Mouse (Mus musculus) stomach, postnatal 0 days (tissue): ENCODE results near the gene Olfr1048. TPM values are rescaled to one million over a fixed set of nuclear protein-coding genes. Genes with fewer than 3 reads are reported as not detected.

ENCODE experiments used
- ATAC-seq: fragments of 200-750 bp; cut with Nextera tagmentation; 2 replicates; pipeline ENCODE4 v1.8.0; 2017; ENCODE audit not compliant: low FRiP score, low TSS enrichment
- DNase-seq: peaks from one replicate; pipeline ENCODE4 v3.0.0-alpha.2; 2016; ENCODE audit warnings: low spot score
- H3K27ac ChIP-seq: fragments of 300-500 bp; sonication (generic); replicated peaks from 2 replicates; pipeline ENCODE4 v1.5.1; 2014; ENCODE audit warnings: mild to moderate bottlenecking, control low read depth
- H3K27me3 ChIP-seq: fragments of 300-500 bp; sonication (generic); 2 replicates; pipeline ENCODE4 v1.6.1; 2014; ENCODE audit warnings: low read length; ENCODE audit not compliant: control insufficient read depth, insufficient read depth
- H3K36me3 ChIP-seq: fragments of 300-500 bp; sonication (generic); 2 replicates; pipeline ENCODE4 v1.6.1; 2014; ENCODE audit warnings: low read length, mixed read lengths; ENCODE audit not compliant: control insufficient read depth, insufficient read depth
- H3K4me1 ChIP-seq: fragments of 300-500 bp; sonication (generic); replicated peaks from 2 replicates; pipeline ENCODE4 v1.6.1; 2014; ENCODE audit warnings: antibody characterized with exemption; ENCODE audit not compliant: control insufficient read depth, insufficient read depth
- H3K4me2 ChIP-seq: fragments of 300-500 bp; sonication (generic); replicated peaks from 2 replicates; pipeline ENCODE4 v1.6.1; 2014; ENCODE audit warnings: low read depth, mild to moderate bottlenecking, control low read depth, moderate library complexity
- H3K4me3 ChIP-seq: fragments of 300-500 bp; sonication (generic); 2 replicates; pipeline ENCODE4 v1.5.1; 2014; ENCODE audit warnings: low read depth, low read length, control low read depth
- H3K9ac ChIP-seq: fragments of 300-500 bp; sonication (generic); 2 replicates; pipeline ENCODE4 v1.6.1; 2014; ENCODE audit warnings: mild to moderate bottlenecking, low read length, control low read depth, mixed read lengths
- H3K9me3 ChIP-seq: fragments of 300-500 bp; sonication (generic); 2 replicates; pipeline ENCODE4 v1.6.1; 2016; ENCODE audit warnings: low read length; ENCODE audit not compliant: control insufficient read depth
- CTCF ChIP-seq: IDR thresholded peaks from 2 replicates; pipeline ENCODE4 v1.5.1; 2016; ENCODE audit warnings: antibody characterized with exemption, low read depth, mild to moderate bottlenecking, moderate library complexity
- EP300 ChIP-seq: optimal IDR thresholded peaks from 2 replicates; pipeline ENCODE3; 2016; ENCODE audit warnings: antibody characterized with exemption
- WGBS: fragments of 180-500 bp; shearing (Covaris S2); extraction: QIAGEN DNeasy Blood & Tissue Kit; methylation state at CpG from one replicate; pipeline ENCODE4 v1.1.7; 2014; 5-methylcytosine and 5-hydroxymethylcytosine counted together
- polyA plus RNA-seq: library from polyadenylated mRNA; unstranded; fragments of >200 nt; fragmentation: Nextera tagmentation; extraction: Ambion mirVana; gene quantifications from 2 replicates; pipeline ENCODE4 v1.2.1, GENCODE M21; 2015

The Olfr1048 gene
- polyA plus RNA-seq, 1 experiment from 2014 or later = not detected

- H3K4me3 ChIP-seq = no peak overlapping the region
- H3K4me2 ChIP-seq = no peak overlapping the region
- TF ChIP-seq EP300 (no peak), CTCF (no peak)
- no peak overlapping the region for H3K27ac ChIP-seq
- H3K4me1 ChIP-seq = no peaks in the 10 kb centered on the region
- H3K36me3 ChIP-seq = no peaks in the 10 kb centered on the region
- ATAC-seq = no peak
- no peak overlapping the region for H3K9ac ChIP-seq
- 41% methylated on average over 1 of the region's 1 CpGs for WGBS
- DNase-seq = no peak
- no peaks in the 10 kb centered on the region for H3K9me3 ChIP-seq
- no peaks in the 10 kb centered on the region for H3K27me3 ChIP-seq
Observed at GRCm38 (mm10) chr2:86195863-86196262, 44.2 kb downstream of the Olfr1048 start.

DNA sequence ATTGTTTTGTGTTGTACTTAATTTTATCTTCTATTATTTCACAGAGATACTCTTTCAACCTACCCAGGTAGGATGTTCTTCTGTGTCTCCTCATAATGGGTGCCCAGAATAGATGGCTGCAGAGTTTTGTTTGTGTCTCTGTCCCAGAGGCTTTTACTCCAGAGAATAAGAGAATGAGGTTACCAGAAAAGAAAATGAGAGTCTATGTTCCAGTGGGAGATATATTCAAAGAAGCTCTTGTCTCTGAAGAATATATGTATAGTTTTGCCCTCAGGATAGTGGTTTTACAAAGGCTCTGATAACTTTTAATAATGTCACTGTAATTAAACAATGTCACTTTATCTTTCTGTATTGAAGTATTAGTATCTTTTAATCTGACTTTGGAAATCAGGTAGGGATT lies 54.5 kb downstream of the Olfr1048 start, which contains the start of gene Olfr52:
Gene Olfr52 (minus strand): TSS at position 101 of the 400 bp plus-strand sequence.
- TF ChIP-seq CTCF = no peak
- DNase-seq (no peak), ATAC-seq (no peak)
- no peaks in the 10 kb centered on the region for H3K36me3 ChIP-seq
- H3K27me3 ChIP-seq = no peaks in the 10 kb centered on the region
- H3K4me1 ChIP-seq = no peaks in the 10 kb centered on the region
- no peak within 1 kb of the TSS for H3K9ac ChIP-seq
- no peak within 1 kb of the TSS for H3K4me2 ChIP-seq
- no peak within 1 kb of the TSS for H3K27ac ChIP-seq
- no peak within 1 kb of the TSS for H3K4me3 ChIP-seq
- H3K9me3 ChIP-seq = no peaks in the 10 kb centered on the region

Other genes starting within 250 kb of the Olfr1048 start
- not detected in 2 replicates for gene Olfr1031, start 250.0 kb downstream of the Olfr1048 start, polyA plus RNA-seq
- gene Olfr1032, start 234.7 kb downstream of the Olfr1048 start, polyA plus RNA-seq = not detected in 2 replicates
- 1.9 and 2.5 TPM in 2 replicates for gene Olfr1033, start 219.7 kb downstream of the Olfr1048 start, polyA plus RNA-seq
- gene Olfr1034, start 194.4 kb downstream of the Olfr1048 start, polyA plus RNA-seq = 0.01 and 0.02 TPM in 2 replicates
- not detected in 2 replicates for gene Olfr1036, start 166.3 kb downstream of the Olfr1048 start, polyA plus RNA-seq
- not detected in 2 replicates for gene Olfr1037, start 152.9 kb downstream of the Olfr1048 start, polyA plus RNA-seq
- gene Olfr1039, start 104.4 kb downstream of the Olfr1048 start, polyA plus RNA-seq = not detected in 2 replicates
- not detected in 2 replicates for gene Olfr1040, start 93.6 kb downstream of the Olfr1048 start, polyA plus RNA-seq
- gene Olfr1042, start 78.5 kb downstream of the Olfr1048 start, polyA plus RNA-seq = 0.01 TPM in 1 of 2 replicates, not detected in the other
- not detected in 2 replicates for gene Olfr1043, start 72.8 kb downstream of the Olfr1048 start, polyA plus RNA-seq
- not detected in 2 replicates for gene Olfr1044, start 62.5 kb downstream of the Olfr1048 start, polyA plus RNA-seq
- 0.05 TPM in 1 of 2 replicates, not detected in the other for gene Olfr52, start 54.6 kb downstream of the Olfr1048 start, polyA plus RNA-seq
- not detected in 2 replicates for gene Olfr1045, start 37.3 kb downstream of the Olfr1048 start, polyA plus RNA-seq
- not detected in 2 replicates for gene Olfr1046, start 21.0 kb downstream of the Olfr1048 start, polyA plus RNA-seq
- gene Olfr1047, start 8.9 kb downstream of the Olfr1048 start, polyA plus RNA-seq = not detected in 2 replicates
- not detected in 2 replicates for gene Olfr1049, start 18.0 kb upstream of the Olfr1048 start, polyA plus RNA-seq
- not detected in 2 replicates for gene Olfr1051, start 38.8 kb upstream of the Olfr1048 start, polyA plus RNA-seq
- not detected in 2 replicates for gene Olfr1052, start 52.2 kb upstream of the Olfr1048 start, polyA plus RNA-seq
- not detected in 2 replicates for gene Olfr1053, start 75.0 kb upstream of the Olfr1048 start, polyA plus RNA-seq
- not detected in 2 replicates for gene Olfr1054, start 95.1 kb upstream of the Olfr1048 start, polyA plus RNA-seq
- not detected in 2 replicates for gene Olfr1055, start 110.0 kb upstream of the Olfr1048 start, polyA plus RNA-seq
- gene Olfr1056, start 122.2 kb upstream of the Olfr1048 start, polyA plus RNA-seq = not detected in 2 replicates
- not detected in 2 replicates for gene Olfr1057, start 138.1 kb upstream of the Olfr1048 start, polyA plus RNA-seq
- gene Olfr1058, start 148.3 kb upstream of the Olfr1048 start, polyA plus RNA-seq = not detected in 2 replicates
- not detected in 2 replicates for gene Olfr1061, start 173.8 kb upstream of the Olfr1048 start, polyA plus RNA-seq
- not detected in 2 replicates for gene Olfr1062, start 186.5 kb upstream of the Olfr1048 start, polyA plus RNA-seq
- not detected in 2 replicates for gene Olfr1065, start 210.3 kb upstream of the Olfr1048 start, polyA plus RNA-seq
- not detected in 2 replicates for gene Olfr1066, start 216.0 kb upstream of the Olfr1048 start, polyA plus RNA-seq
- gene Olfr228, start 247.1 kb upstream of the Olfr1048 start, polyA plus RNA-seq = not detected in 2 replicates